Mouse (Mus musculus): ENCODE measurements at regions not wholly inside any gene's neighbourhood (a gene's known extent, or its start where the extent isn't known, plus 50 kb on each side); places are given as distances from the start of the nearest gene placed in this dataset.

GRCm38 (mm10) chr2:109484306-109484705 is 190.2 kb upstream of the Bdnf start:
- TF ChIP-seq CTCF (conservative IDR thresholded peaks at IDR 0.05; ENCODE audit: low read length) (no peak), POU5F1 (IDR thresholded peaks at IDR 0.05; ENCODE audit: borderline replicate concordance, low read length) (no peak), NANOG (IDR thresholded peaks at IDR 0.05; ENCODE audit: borderline replicate concordance, low read length) (no peak)

All from E14TG2a.4 (cell line).